Mouse (Mus musculus) testis, postnatal 14 days (tissue): ENCODE results near the gene Rnpep.

Experiments used
- DNase-seq: peaks from one replicate; pipeline ENCODE4 v3.0.0; 2021; ENCODE audit warnings: low spot score

Rnpep gene

GRCm38 (mm10) chr1:135283826-135284291, at the start of gene Rnpep:
Gene Rnpep, minus strand, starts transcription at chr1:135284084.
- DNase-seq: peak; percentile 40

GRCm38 (mm10) chr1:135330578-135330977, 46.7 kb upstream of the Rnpep start:
- no peak for DNase-seq

GRCm38 (mm10) chr1:135328368-135328767, 44.5 kb upstream of the Rnpep start:
- no peak for DNase-seq

GRCm38 (mm10) chr1:135325934-135326333, 42.0 kb upstream of the Rnpep start:
- DNase-seq: no peak

GRCm38 (mm10) chr1:135324571-135324970, 40.7 kb upstream of the Rnpep start, which contains the start of gene Lmod1:
Gene Lmod1, plus strand, starts transcription at chr1:135324807.
- peak; percentile 71 for DNase-seq

GRCm38 (mm10) chr1:135323367-135323901, 39.5 kb upstream of the Rnpep start:
- no peak for DNase-seq

DNA sequence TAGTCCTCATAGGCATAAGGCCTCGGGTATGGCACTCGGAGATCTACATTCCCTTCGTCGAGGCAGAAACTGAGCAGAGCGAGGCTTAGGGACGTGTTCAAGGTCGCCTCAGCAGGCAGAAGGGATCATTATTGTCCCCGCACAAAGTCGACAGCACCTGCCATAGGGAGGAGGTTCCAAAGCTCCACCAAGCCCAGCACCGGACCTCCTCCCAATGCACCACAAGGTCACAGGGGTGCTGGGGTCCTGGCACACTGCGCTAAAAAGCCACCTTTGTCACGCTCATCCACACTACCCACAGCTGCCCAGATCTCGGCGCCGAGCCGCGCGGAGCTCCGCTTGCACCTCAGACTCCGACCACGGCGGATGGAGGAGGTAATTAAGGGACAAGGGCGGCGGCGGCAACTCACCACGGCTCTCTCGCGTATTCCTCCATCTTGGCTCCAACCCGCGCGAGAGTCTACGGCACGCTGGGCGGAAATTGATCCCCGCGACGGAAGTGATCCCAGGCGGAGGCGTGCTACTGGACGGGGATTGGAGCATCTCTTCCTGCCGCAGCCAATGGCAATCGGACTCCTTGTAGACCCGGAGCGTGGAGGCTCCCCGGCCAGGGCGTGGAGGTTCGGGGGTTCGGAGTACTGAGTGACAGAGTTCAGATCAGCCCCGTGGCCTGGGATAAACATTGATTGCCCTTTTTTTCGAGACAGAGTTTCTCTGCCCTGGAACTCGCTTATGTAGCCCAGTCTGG, 29.6 kb upstream of the Rnpep start, which contains the start of gene Timm17a:
Gene Timm17a (minus strand): TSS at position 495 of the 748 bp plus-strand sequence.
- DNase-seq: peak; percentile 94

DNA sequence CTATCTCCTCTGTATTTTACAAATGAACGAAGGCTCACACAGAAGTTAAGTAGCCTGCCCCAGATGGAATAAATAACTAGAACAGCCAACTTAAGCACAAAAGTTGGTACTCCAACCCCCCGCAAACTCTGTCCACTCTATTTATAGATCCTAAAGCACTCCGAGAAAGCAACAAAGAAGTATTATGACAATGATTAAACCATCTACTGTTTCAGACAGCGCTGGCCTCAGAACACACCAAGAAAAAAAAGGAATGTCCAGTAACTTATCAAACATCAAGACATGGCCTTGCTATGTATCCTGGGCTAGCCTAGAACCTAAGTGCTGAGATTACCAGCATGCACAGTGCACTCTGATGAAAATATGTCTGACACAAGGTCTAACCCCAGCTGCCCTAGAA, 28.3 kb upstream of the Rnpep start:
- DNase-seq: no peak

GRCm38 (mm10) chr1:135311356-135311755, 27.5 kb upstream of the Rnpep start:
- DNase-seq: no peak

DNA sequence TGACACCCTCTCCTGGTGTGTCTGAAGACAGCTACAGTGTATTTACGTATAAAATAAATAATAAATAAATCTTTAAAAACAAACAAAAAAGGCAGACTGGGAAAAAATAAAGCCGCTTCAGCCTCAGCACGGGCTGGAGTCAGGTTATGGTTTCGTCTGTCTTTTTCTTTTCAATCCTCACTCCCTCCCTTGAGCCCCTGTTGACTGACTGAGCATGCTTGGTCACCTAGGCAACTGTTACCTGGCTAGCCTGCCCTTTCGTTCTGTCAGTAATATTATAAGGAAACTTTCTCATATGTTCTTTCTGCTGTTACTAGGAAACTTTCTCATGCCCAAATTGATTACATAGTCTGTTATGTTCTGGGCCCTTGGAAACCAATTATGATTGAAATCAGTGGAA, 7.0 kb upstream of the Rnpep start:
- DNase-seq: no peak

DNA sequence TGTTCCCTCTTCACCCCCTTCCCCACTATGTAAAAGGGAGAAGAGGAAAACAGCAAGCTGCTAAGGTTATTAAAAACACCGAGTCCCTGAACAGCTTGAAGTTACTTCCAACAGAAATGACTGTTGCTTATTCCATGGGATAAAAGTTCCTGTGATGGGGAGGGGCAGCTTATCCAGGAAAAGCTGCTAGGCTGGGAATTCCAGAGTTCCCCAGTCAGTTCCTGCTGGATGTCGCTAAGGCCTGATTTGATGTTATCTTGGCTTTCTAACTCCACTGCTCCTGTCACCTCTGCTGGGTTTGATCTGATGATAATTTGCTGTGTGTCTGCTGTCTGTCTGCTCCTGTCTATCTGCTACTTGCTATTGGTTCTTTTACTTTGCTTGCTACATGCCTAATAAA, 2.4 kb upstream of the Rnpep start:
- DNase-seq: no peak

- DNase-seq: peak; percentile 21
These were observed 528 bp downstream of the Rnpep start for GRCm38 (mm10) chr1:135283287-135283825.

DNA sequence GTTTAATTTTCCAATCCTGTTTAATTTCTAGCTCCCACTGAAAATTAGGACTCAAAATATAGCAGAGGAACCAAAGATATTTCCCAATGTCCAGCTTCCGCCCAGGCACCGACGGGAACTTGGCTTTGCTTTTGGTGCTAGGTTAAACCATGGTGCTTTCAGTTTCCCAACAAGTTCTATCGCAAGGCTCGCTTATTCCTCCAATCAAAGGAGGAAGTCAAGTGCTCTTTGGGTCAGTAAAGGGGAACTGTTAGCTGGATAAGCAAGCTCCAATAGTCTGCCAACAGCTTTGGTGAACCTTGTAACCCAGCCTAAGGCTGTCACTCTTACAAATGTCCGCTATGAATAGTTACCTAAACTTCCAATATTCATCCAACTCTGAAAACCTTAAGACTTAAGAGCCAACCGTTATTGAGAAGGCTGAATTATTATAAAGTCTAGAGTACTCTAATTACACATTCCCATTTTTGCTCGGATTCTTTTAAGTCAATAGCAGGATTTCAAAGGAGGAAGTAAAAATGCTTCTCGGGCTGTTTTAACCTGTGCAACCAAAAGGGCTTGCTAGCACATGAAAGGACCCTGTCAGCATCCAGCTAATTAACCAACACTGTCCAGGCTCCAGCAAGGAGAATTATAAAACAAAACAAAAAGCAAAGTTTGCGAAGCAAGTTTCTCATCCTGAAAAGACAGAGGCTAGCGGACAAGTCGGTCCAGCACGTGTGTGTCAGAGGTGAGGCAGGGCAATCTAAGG, 1.2 kb downstream of the Rnpep start:
- DNase-seq: no peak

GRCm38 (mm10) chr1:135281841-135282240, 2.0 kb downstream of the Rnpep start:
- DNase-seq: no peak

DNA sequence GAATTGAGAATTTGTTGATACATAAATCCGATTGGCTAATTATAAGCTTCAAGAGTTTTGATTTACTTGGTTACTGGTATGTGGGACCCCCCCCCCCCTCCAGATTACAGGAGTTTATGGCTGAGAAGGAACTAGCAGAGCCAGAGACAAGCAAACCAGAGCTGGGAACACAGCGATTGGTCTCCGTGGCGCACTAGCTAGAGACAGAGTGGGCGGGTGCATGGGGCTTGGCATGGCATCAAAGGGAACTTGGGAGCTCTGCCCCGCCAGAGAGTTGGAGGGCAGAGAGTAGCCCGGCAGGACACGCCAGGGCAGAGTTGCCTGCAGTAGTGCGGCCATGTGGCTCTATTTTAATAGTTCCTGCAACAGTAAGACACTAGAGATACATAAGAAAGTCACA, 3.2 kb downstream of the Rnpep start:
- peak; percentile 64 for DNase-seq

GRCm38 (mm10) chr1:135271371-135271770, 12.5 kb downstream of the Rnpep start:
- no peak for DNase-seq

GRCm38 (mm10) chr1:135267663-135268446, 16.0 kb downstream of the Rnpep start:
- DNase-seq: no peak

DNA sequence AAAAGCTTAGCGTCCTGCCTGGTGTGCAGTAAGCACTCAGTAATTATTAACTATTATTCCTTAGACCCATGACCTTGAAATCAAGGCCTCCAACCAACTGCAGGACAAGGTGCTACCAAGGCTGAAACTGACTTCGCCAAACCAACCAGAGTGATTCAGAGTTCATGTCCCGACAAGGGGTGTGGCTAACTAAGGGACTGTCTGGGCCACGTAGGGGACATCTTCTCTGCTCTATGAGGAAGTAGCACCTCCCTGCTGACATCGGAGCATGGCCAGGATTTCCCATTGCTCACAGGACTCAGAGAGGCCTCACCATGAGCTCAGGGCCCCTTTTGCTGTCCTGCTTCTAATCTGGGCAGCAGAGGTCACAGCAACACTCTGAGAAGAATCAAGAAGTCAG, 18.1 kb downstream of the Rnpep start:
- DNase-seq: no peak

GRCm38 (mm10) chr1:135263316-135263715, 20.6 kb downstream of the Rnpep start:
- DNase-seq: no peak

- DNase-seq: no peak
These were observed 21.6 kb downstream of the Rnpep start for GRCm38 (mm10) chr1:135262329-135262728.

DNA sequence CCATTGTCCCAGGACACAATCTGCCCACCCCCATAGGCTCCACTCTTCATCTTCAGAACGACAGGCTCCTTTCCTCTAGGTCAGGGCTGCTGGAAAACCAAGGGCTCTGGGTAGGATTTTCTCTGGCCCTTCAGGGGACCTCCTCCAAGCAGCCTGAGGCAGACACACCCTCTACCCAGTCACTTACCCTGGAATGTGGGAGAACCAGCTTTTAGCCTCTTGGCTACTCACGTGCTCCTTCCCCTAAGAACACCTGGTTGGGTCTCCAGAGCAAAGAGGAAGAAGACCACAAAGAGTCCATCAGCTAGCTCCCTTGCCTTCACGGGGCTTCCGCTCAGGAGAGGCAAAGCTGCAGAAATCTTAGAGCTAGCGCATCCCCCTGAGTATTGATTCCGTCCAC, 23.0 kb downstream of the Rnpep start:
- no peak for DNase-seq

GRCm38 (mm10) chr1:135259128-135259436, 24.8 kb downstream of the Rnpep start:
- peak; percentile 62 for DNase-seq
